Mouse (Mus musculus): Measurements from ENCODE around the gene Pcolce. TPM values are rescaled to one million over a fixed set of nuclear protein-coding genes. Genes with fewer than 3 reads are reported as not detected.

The Pcolce gene
- polyA plus RNA-seq, 1 experiment from 2014 or later: 86.6 TPM

DNA sequence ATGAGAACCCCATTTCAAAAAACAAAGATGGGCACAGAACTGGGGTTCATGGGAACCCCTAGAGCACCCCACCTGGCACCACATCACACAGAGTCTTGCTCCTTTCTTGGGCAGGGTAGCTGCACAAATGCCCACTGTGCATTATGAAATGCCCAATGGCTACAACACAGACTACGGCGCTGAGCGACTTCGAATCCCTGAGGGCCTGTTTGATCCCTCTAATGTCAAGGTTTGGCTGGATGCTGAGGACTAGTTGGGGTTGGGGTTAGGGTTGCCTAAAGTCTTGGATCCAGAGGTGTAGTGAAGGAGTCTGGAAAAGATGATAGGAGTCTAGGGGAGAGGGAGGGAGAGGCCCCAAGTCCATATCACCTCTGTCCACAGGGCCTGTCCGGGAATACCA is 47.2 kb downstream of the Pcolce start:
- no peak overlapping the region for H3K27ac ChIP-seq (ENCODE audit: low read length)
- no peaks in the 10 kb centered on the region for H3K36me3 ChIP-seq (ENCODE audit: insufficient read depth, low read length)
- H3K4me1 ChIP-seq (ENCODE audit: insufficient read depth, low read depth, low read length): 0 out of 2 replicates have a peak, but pooled peaks cover 3% of the 10 kb centered on the region
- TF ChIP-seq EP300 (IDR thresholded peaks at IDR 0.05): no peak
- no peak for TF ChIP-seq CTCF (IDR thresholded peaks at IDR 0.05)
- WGBS: 88% methylated on average over 5 of the region's 5 CpGs
- H3K9ac ChIP-seq (replicated peaks; ENCODE audit: low read depth): no peak overlapping the region
- no peaks in the 10 kb centered on the region for H3K9me3 ChIP-seq (ENCODE audit: low read length)
- H3K4me2 ChIP-seq (replicated peaks; ENCODE audit: low read depth, low read length): no peak overlapping the region
- DNase-seq (ENCODE audit: low spot score): no peak
- H3K27me3 ChIP-seq (replicated peaks; ENCODE audit: insufficient read depth, low read length): no peaks in the 10 kb centered on the region
- H3K4me3 ChIP-seq (ENCODE audit: low read depth, low read length): no peak overlapping the region
- no peak for ATAC-seq

DNA sequence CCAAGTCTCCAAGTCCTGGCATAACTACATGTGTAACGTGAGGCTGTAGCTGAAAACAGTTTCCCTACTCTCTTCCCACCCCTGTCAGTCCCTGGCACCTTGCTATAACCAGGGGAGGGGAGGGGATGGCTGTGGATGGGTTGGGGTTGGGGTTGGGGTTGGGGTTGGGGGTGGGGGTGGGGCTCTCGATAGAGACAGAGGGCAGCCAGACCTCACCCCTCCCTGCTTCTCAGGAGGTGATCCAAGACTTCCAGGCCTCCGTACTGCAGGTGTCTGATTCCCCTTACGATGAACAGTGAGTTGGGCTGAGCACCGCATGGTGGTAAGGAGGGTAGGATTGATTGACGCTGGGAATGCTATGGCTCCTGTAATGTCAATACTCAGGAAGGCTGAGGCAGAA is 47.8 kb downstream of the Pcolce start:
- TF ChIP-seq EP300 (IDR thresholded peaks at IDR 0.05) (no peak), CTCF (IDR thresholded peaks at IDR 0.05) (no peak)
- ATAC-seq: no peak
- 67% methylated on average over 6 of the region's 6 CpGs for WGBS

DNA sequence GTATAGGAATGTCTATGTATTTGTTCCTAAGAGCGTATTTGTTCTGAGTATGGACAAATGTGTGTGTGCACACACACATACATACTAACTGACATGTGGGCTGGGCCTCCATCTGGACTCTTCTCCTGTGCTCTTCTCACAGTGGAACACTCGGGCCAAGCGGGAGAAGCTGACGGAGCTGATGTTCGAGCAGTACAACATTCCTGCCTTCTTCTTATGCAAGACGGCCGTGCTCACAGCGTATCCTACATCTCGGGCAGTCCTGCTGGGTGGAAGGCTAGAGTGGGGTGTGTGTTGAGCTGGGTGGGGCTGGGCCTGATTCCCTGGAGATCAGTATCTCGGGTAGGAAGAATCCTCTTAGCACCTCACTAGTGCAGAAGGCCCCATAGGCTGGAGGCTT is 50.6 kb downstream of the Pcolce start:
- TF ChIP-seq CTCF (IDR thresholded peaks at IDR 0.05) (no peak), EP300 (IDR thresholded peaks at IDR 0.05) (no peak)
- H3K9me3 ChIP-seq (ENCODE audit: low read length): no peaks in the 10 kb centered on the region
- DNase-seq (ENCODE audit: low spot score) (no peak), ATAC-seq (no peak)
- H3K27me3 ChIP-seq (replicated peaks; ENCODE audit: insufficient read depth, low read length): no peaks in the 10 kb centered on the region
- 56% methylated on average over 10 of the region's 10 CpGs for WGBS
- no peaks in the 10 kb centered on the region for H3K4me1 ChIP-seq (ENCODE audit: insufficient read depth, low read depth, low read length)
- H3K9ac ChIP-seq (replicated peaks; ENCODE audit: low read depth): no peak overlapping the region
- no peak overlapping the region for H3K4me2 ChIP-seq (replicated peaks; ENCODE audit: low read depth, low read length)
- no peaks in the 10 kb centered on the region for H3K36me3 ChIP-seq (ENCODE audit: insufficient read depth, low read length)
- H3K27ac ChIP-seq (ENCODE audit: low read length): no peak overlapping the region
- H3K4me3 ChIP-seq (ENCODE audit: low read depth, low read length): no peak overlapping the region

More for the DNA sequence above, 47.8 kb downstream of the Pcolce start:
- H3K4me1 ChIP-seq (ENCODE audit: insufficient read depth, low read depth, low read length): 0 out of 2 replicates have a peak, but pooled peaks cover 3% of the 10 kb centered on the region
- no peak overlapping the region for H3K9ac ChIP-seq (replicated peaks; ENCODE audit: low read depth)
- DNase-seq (ENCODE audit: low spot score): no peak
- H3K27me3 ChIP-seq (replicated peaks; ENCODE audit: insufficient read depth, low read length): no peaks in the 10 kb centered on the region
- no peak overlapping the region for H3K4me3 ChIP-seq (ENCODE audit: low read depth, low read length)
- no peaks in the 10 kb centered on the region for H3K9me3 ChIP-seq (ENCODE audit: low read length)
- H3K36me3 ChIP-seq (ENCODE audit: insufficient read depth, low read length): no peaks in the 10 kb centered on the region
- no peak overlapping the region for H3K4me2 ChIP-seq (replicated peaks; ENCODE audit: low read depth, low read length)
- H3K27ac ChIP-seq (ENCODE audit: low read length): no peak overlapping the region

DNA sequence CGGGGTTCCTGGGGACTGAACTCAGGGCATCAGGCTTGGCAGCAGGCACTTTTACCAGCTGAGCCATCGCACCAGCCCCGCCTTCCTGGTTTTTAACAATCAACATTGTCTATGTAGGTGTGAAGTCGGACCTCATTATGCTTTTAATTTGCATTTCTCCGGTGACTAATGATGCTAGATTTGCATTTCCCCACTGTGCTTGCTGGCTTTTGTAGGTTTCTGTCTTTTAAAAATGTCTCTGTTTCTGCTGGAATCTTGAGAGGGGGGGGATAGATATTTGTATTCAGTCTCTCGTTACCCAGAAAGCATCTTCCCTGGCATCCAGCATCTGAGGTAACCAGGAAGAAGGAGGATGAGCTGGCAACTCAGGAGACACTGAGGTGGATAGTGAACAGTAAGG is 52.0 kb downstream of the Pcolce start:
- Histone ChIP-seq H3K27ac (ENCODE audit: low read length) (no peak overlapping the region), H3K27me3 (replicated peaks; ENCODE audit: insufficient read depth, low read length) (no peaks in the 10 kb centered on the region), H3K4me1 (ENCODE audit: insufficient read depth, low read depth, low read length) (no peaks in the 10 kb centered on the region), H3K36me3 (ENCODE audit: insufficient read depth, low read length) (no peaks in the 10 kb centered on the region), H3K4me2 (replicated peaks; ENCODE audit: low read depth, low read length) (no peak overlapping the region), H3K4me3 (ENCODE audit: low read depth, low read length) (no peak overlapping the region), H3K9me3 (ENCODE audit: low read length) (no peaks in the 10 kb centered on the region), H3K9ac (replicated peaks; ENCODE audit: low read depth) (no peak overlapping the region)
- ATAC-seq (no peak), DNase-seq (ENCODE audit: low spot score) (no peak)
- WGBS: 58% methylated on average over 6 of the region's 6 CpGs
- TF ChIP-seq CTCF (IDR thresholded peaks at IDR 0.05): no peak
- no peak for TF ChIP-seq EP300 (IDR thresholded peaks at IDR 0.05)

Other genes starting within 250 kb of the Pcolce start
- gene Zan, start 136.7 kb downstream of the Pcolce start, polyA plus RNA-seq (2015; fragmentation: Nextera tagmentation; extraction: Ambion mirVana): 0.11 TPM in 2 replicates
- 37.8 and 38.7 TPM in 2 replicates for gene Pop7, start 111.3 kb downstream of the Pcolce start, polyA plus RNA-seq (2015; fragmentation: Nextera tagmentation; extraction: Ambion mirVana)
- 10.6 and 12.4 TPM in 2 replicates for gene Gigyf1, start 95.2 kb downstream of the Pcolce start, polyA plus RNA-seq (2015; fragmentation: Nextera tagmentation; extraction: Ambion mirVana)
- gene Epo, start 80.5 kb downstream of the Pcolce start, polyA plus RNA-seq (2015; fragmentation: Nextera tagmentation; extraction: Ambion mirVana): not detected in 2 replicates
- gene Gnb2, start 80.3 kb downstream of the Pcolce start, polyA plus RNA-seq (2015; fragmentation: Nextera tagmentation; extraction: Ambion mirVana): 507 and 513 TPM in 2 replicates
- gene Actl6b, start 60.3 kb downstream of the Pcolce start, polyA plus RNA-seq (2015; fragmentation: Nextera tagmentation; extraction: Ambion mirVana): 0.15 TPM in 1 of 2 replicates, not detected in the other
- 0.33 and 0.87 TPM in 2 replicates for gene Tfr2, start 43.9 kb downstream of the Pcolce start, polyA plus RNA-seq (2015; fragmentation: Nextera tagmentation; extraction: Ambion mirVana)
- gene Mospd3, start 12.7 kb downstream of the Pcolce start, polyA plus RNA-seq (2015; fragmentation: Nextera tagmentation; extraction: Ambion mirVana): 32.1 and 33.7 TPM in 2 replicates
- gene Fbxo24, start 15.2 kb upstream of the Pcolce start, polyA plus RNA-seq (2015; fragmentation: Nextera tagmentation; extraction: Ambion mirVana): 0.19 and 0.51 TPM in 2 replicates
- gene Lrch4, start 15.3 kb upstream of the Pcolce start, polyA plus RNA-seq (2015; fragmentation: Nextera tagmentation; extraction: Ambion mirVana): 47.4 and 50.7 TPM in 2 replicates
- 11.6 and 12.3 TPM in 2 replicates for gene Gm20605, start 15.4 kb upstream of the Pcolce start, polyA plus RNA-seq (2015; fragmentation: Nextera tagmentation; extraction: Ambion mirVana)
- 12.3 and 13.2 TPM in 2 replicates for gene Sap25, start 27.6 kb upstream of the Pcolce start, polyA plus RNA-seq (2015; fragmentation: Nextera tagmentation; extraction: Ambion mirVana)
- 0.80 and 0.96 TPM in 2 replicates for gene Irs3, start 31.9 kb upstream of the Pcolce start, polyA plus RNA-seq (2015; fragmentation: Nextera tagmentation; extraction: Ambion mirVana)
- gene Agfg2, start 70.9 kb upstream of the Pcolce start, polyA plus RNA-seq (2015; fragmentation: Nextera tagmentation; extraction: Ambion mirVana): 14.2 and 14.9 TPM in 2 replicates
- 0.51 and 0.65 TPM in 2 replicates for gene Nyap1, start 127.8 kb upstream of the Pcolce start, polyA plus RNA-seq (2015; fragmentation: Nextera tagmentation; extraction: Ambion mirVana)
- gene Tsc22d4, start 131.9 kb upstream of the Pcolce start, polyA plus RNA-seq (2015; fragmentation: Nextera tagmentation; extraction: Ambion mirVana): 119 and 129 TPM in 2 replicates
- 28.8 and 29.8 TPM in 2 replicates for gene Ppp1r35, start 165.1 kb upstream of the Pcolce start, polyA plus RNA-seq (2015; fragmentation: Nextera tagmentation; extraction: Ambion mirVana)
- gene Mepce, start 173.9 kb upstream of the Pcolce start, polyA plus RNA-seq (2015; fragmentation: Nextera tagmentation; extraction: Ambion mirVana): 12.2 and 13.7 TPM in 2 replicates
- gene Zcwpw1, start 174.0 kb upstream of the Pcolce start, polyA plus RNA-seq (2015; fragmentation: Nextera tagmentation; extraction: Ambion mirVana): 2.4 and 4.3 TPM in 2 replicates
- gene Pilra, start 222.5 kb upstream of the Pcolce start, polyA plus RNA-seq (2015; fragmentation: Nextera tagmentation; extraction: Ambion mirVana): 12.5 and 12.6 TPM in 2 replicates
- gene Pilrb1, start 244.3 kb upstream of the Pcolce start, polyA plus RNA-seq (2015; fragmentation: Nextera tagmentation; extraction: Ambion mirVana): 3.6 and 4.7 TPM in 2 replicates

All from lung, postnatal 0 days (tissue).